Mouse (Mus musculus): ENCODE measurements around the gene Rasl11a.
"Not testable (repeated sequence)": the region's sequence is repeated elsewhere in the genome, so short reads cannot be mapped to it uniquely, and the experiment has no call there.

The Rasl11a gene

DNA sequence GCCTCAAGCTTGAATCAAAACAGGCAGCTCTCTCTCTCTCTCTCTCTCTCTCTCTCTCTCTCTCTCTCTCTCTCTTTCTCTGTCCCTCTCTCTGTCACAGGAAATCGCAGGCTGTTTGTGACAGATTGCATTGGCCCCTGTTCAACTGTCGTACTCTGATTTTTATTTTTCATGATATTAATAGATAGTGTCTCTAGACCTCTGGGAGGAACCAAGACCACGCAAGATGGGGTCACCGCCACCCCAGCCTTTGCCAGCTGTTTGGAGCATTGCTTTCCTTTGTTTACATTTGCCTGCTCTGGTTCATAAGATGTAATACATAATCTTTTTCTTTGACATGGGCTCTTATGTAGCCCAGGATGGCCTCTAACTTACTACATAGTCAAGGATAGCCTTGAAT lies 2.9 kb upstream of the Rasl11a start:
- DNase-seq (ENCODE audit: low read depth, low spot score) = no peak

DNA sequence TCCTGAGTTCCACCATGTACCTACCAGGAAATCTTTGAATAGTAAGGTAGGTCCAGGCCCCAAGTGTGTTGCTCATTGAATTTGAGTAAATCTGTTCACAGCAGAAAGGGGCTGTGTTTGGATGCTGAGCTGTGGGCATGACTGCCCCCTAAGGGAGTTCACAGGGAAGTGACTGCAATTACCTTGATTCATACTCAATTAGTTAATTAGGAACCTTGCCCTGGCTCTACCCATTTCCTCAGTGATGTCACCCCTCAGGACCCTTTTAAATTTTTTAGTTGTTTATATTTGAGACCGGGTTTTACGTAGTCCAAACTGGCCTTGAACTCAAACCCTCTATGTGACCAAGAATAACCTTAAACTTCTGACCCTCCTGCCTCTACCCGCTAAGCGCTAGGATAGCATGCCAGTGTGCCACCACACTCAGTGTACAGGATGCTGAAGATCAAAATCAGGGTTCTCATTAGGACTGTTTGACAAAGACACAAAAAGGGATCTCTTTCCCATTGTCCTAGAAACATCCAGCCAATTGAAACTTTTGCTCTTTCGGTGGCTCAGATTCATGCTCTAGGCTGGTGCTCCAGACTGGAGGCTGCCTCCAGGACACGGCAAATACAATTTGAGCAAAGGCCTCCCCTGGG lies 450 bp upstream of the Rasl11a start:
- DNase-seq (ENCODE audit: low read depth, low spot score) = peak; percentile 68

GRCm38 (mm10) chr5:146846489-146846888 lies 1.6 kb downstream of the Rasl11a start:
- DNase-seq (ENCODE audit: low read depth, low spot score) = no peak

GRCm38 (mm10) chr5:146848936-146849582 lies 4.2 kb downstream of the Rasl11a start:
- DNase-seq (ENCODE audit: low read depth, low spot score) = no peak

- DNase-seq (ENCODE audit: low read depth, low spot score) = peak; percentile 42
Measured at GRCm38 (mm10) chr5:146856106-146856505, 11.2 kb downstream of the Rasl11a start.

DNA sequence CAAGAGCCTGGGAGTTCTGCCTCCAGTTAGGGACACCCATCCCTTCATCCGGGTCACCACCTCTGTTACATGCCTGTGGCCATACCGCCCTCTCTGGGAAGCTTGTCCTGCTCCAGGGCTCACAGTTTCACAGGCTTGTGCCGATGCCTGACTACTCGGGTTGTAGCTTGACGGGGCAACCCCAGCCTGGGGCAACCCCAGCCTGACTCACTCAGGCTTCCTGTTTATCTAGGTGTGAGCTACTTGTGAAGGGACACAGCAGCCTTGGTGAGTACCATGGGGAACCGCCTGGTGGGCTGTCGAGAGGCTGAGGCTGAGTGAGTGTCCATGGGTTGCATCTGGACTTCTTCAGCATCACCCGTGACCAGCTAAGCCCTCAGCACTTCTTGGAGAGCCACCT lies 12.7 kb downstream of the Rasl11a start:
- DNase-seq (ENCODE audit: low read depth, low spot score) = no peak

DNA sequence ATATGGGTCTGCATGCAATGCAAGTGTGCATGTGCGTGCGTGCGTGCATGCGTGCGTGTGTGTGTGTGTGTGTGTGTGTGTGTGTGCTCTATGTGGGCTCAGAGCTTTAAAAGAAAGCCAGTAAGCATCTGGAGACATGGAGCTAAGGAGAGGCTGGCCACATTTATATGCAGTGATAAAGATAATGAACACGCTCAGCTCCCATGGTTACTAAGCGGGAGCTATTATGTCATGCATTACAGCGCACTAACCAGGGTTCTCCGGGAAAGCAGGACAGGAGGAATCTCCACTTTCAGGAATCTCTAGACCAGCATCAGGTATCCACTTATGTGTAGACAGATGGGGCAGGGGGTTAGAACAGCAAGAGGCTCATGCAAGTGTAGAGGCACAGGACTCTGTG lies 13.9 kb downstream of the Rasl11a start:
- DNase-seq (ENCODE audit: low read depth, low spot score) = no peak

GRCm38 (mm10) chr5:146859246-146859645 lies 14.4 kb downstream of the Rasl11a start:
- DNase-seq (ENCODE audit: low read depth, low spot score) = no peak

GRCm38 (mm10) chr5:146860222-146860998 lies 15.5 kb downstream of the Rasl11a start:
- DNase-seq (ENCODE audit: low read depth, low spot score) = peak; percentile 69

DNA sequence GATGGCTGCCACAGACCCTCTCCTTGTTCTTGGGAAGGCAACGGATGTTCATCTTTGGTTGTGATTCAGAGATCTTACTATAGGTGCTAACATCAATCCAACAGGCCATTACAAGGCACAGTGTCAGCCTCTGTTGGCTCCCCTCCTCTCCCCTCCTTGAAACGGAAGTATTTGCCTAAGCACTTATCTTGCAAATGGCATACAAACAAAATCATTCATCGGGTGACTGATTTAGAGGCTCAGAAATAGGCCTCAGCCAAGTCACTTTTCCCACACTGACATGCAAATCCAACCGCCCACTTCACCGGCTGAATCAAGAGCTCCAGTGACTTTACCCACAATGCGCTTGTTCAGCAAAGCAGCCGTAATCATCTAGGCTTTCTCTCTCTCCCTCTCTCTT lies 16.7 kb downstream of the Rasl11a start:
- peak; percentile 32 for DNase-seq (ENCODE audit: low read depth, low spot score)

- DNase-seq (ENCODE audit: low read depth, low spot score) = no peak
Measured at GRCm38 (mm10) chr5:146865511-146865910, 20.6 kb downstream of the Rasl11a start.

DNA sequence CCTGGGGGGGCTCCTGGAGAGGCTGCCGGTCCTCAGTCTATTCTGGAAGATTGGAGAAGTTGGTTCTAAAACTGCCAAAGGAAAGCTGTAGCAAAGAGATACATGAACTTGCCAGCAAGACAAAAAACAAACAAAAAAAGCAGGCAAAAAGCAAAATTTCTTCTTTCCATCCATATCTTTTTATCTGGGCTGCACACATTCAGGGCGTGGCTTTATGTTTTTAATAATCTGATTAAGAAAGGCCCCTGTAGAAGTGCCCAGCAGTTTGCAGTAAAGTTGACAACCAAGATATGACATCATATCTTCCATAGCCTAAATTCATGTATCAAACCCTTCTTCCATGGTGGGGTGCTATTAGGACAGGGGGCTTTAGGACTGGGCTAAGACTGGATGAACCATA lies 21.4 kb downstream of the Rasl11a start:
- no peak for DNase-seq (ENCODE audit: low read depth, low spot score)

- DNase-seq (ENCODE audit: low read depth, low spot score) = peak; percentile 48
Measured at GRCm38 (mm10) chr5:146867246-146867945, 22.5 kb downstream of the Rasl11a start.

DNA sequence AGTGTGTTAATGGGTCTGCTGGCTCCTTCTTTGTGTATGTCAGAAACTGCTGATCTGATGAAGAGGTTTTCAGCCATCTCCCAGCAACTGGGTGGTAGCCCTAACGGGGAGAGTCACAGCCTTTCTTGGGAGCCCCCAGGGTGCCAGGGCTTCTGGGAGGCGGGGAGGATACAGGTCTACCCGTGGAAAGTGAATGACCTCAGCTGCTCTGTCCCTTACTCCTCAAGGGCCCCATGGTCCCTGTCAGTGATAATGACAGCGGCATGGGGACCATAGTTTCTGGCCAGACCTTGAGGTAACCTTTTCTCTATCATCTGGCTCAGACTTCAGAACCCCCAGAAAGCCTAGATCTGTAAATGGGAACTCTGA lies 23.1 kb downstream of the Rasl11a start:
- DNase-seq (ENCODE audit: low read depth, low spot score) = no peak

DNA sequence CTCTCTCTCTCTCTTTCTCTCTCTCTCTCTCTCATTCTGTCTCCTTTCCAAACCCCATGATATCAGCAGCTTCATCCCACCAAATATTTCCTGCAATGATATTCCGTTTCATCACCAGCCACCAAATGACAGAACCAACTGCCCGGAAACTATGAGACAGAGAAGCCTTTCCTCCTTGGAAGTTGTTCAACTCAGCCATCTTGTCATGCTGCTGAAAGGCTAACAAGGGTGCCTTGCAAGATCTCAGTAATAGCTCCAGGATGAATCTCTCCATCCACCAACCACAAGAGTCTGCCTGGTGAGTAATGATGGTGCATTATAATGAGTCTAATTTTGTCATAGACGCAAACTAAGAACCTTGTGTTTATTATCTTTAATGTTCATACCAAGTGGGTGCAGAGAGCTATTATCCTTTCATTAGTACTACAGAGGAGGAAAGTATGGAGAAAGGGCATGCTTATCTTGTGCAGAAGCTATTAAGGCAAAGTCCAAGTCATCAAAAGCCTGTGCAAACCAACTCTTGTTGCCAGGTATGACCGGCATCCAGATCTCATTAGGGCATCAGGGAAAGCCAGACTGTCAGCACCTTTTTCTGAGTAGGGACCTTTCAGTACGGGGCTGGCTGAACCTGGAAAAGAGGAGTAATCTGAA lies 28.2 kb downstream of the Rasl11a start:
- no peak for DNase-seq (ENCODE audit: low read depth, low spot score)

- no peak for DNase-seq (ENCODE audit: low read depth, low spot score)
Measured at GRCm38 (mm10) chr5:146876024-146876423, 31.2 kb downstream of the Rasl11a start.

- not testable (repeated sequence) for DNase-seq (ENCODE audit: low read depth, low spot score)
Measured at GRCm38 (mm10) chr5:146877882-146878281, 33.0 kb downstream of the Rasl11a start.

DNA sequence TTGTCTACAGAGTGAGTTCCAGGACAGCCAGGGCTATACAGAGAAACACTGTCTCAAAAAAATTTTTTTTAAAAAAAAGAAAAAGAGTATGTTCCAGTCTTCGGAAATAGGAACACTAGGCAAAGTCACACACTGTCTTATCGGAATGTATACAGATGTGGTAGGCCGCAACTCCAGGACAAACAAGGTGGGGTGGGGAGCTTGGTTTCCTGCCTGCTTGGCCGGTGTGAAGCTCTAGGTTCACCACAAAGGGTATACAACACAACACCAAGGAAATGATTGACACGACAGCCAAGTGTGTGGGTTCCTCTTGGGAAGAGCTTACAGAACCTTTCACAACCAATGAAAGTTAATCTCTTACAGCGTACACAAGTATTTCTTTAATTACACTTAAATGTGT lies 37.4 kb downstream of the Rasl11a start:
- DNase-seq (ENCODE audit: low read depth, low spot score) = no peak

DNA sequence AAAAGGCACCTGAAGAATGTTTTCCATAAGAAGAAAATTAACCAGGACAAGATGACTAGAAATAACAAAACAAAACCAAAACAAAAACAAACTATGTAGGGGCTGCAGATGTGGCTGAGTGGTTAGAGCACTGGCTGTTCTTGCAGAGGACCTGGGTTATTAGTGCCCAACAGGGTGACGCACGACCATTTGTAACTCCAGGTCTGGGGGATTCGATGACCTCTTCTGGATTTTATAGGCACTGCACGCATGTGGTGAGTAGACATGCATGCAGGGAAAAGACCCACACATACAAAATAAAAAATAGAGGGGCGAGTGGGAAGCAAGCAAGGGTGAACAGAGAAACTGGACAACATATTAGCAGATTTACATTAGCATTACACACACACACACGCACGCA lies 38.2 kb downstream of the Rasl11a start:
- DNase-seq (ENCODE audit: low read depth, low spot score) = no peak

DNA sequence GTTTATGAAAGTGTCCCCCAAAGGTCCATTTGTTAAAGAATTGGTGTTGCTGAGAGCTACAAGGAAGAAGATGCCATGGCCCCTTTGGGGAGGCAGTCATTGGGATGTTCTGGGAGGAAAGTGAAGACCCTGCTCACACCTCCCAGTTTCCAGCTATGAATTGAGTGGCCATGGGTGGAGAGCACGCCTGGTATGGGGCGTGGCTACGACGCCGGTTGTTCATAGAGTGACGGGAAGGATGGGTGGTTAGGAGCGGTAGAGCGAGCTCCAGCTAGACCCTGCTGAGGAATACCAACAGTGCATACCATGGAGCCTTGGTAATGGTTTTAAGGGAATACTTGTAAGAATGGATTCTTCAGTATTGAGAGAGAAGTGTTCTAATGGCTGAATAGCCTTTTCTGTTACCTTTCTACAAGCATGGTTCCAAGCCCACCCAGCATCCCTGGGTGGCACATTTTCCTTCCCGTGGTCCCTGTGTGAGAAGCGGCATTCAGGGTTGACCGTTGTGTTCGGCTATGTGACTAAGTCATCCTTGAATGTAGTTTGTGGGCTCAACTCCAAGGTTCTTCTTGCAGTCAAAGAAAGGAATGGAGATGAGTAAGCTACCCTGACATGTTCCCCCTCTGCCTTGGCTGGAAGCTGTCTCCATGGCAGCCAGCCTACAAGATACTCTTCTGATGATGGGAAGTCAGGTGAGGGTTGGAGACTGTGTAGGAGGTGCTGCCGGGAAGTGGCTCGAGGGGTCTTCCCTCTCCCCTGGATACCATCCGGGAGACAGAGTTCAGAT lies 38.8 kb downstream of the Rasl11a start:
- no peak for DNase-seq (ENCODE audit: low read depth, low spot score)

- DNase-seq (ENCODE audit: low read depth, low spot score) = peak; percentile 86
Measured at GRCm38 (mm10) chr5:146891127-146891526, 46.3 kb downstream of the Rasl11a start.

Measured in ES-CJ7 (cell line).